Mouse (Mus musculus): ENCODE data around the gene Dpp7. TPM values are rescaled to one million over a fixed set of nuclear protein-coding genes. Genes with fewer than 3 reads are reported as not detected.

Dpp7 gene
- total RNA-seq, 2 experiments from 2014 or later = 16.6 to 59.0 TPM

DNA sequence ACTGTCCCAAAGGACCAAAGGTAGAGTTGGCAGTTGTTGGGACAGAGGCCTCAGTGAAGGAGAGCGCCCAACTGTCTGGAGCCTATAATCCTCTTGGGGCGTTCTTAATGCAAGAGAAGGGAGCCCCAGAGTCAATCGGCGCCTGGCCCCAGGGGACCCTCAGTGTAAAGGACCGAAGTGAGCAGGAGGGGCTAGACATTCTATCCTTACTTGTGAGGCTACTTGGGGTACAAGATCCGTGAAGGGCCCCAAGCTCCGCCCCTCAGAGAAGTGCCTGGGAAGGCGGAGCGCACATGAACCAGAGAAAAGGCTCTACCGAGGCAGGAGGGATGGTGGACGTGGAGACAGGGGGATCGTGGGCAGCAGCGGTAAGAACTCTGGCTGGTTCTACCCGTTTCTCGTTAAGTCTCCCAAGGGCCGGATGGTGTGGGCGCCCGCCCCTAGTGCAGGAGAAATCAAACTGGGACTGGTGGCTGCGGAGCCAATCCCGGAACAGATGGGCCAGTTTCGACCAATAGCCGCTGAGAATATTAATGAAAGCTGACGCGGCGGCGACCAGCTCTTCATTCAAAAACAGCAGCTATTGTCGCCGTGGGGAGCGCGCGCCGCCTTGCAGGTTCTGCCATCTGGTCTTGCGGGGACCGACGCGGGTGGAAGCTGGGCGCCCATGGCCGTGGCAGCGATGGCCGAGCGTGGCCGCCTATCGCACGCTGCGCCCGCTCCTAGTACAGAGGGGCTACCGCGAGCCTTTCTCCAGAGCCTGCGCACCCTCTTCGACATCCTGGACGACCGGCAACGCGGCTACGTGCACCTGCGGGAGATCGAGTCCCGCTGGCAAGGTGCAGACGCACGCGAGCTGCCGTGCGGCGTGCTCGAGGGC, 15.8 kb upstream of the Dpp7 start, which contains the start of gene Sapcd2:
Sapcd2 (plus strand) TSS at position 558 of the 880 bp plus-strand sequence.
- peak; percentile 82 for ATAC-seq (replicated peaks; ENCODE audit: low FRiP score, low TSS enrichment, poor library complexity, severe bottlenecking)

DNA sequence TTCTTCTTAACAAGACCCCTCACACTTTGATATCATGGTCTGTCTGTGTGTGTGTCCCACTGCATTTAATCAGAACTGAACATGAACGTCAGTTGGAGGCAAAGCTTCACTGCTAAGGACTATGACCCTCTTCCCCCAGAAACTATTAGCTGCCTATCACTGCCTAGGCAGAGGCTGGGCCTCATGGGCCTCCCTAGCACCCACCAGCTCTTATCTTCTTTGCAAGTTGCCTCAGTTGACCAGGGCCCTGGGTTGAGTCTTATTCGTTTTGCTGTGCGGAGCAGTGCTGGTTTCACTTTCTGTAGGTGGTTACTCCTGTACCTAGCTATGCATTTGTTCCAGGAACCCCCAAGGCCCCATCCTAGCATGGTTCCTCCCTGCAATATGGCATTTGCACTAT, 13.8 kb upstream of the Dpp7 start:
- ATAC-seq (replicated peaks; ENCODE audit: low FRiP score, low TSS enrichment, poor library complexity, severe bottlenecking) = no peak

DNA sequence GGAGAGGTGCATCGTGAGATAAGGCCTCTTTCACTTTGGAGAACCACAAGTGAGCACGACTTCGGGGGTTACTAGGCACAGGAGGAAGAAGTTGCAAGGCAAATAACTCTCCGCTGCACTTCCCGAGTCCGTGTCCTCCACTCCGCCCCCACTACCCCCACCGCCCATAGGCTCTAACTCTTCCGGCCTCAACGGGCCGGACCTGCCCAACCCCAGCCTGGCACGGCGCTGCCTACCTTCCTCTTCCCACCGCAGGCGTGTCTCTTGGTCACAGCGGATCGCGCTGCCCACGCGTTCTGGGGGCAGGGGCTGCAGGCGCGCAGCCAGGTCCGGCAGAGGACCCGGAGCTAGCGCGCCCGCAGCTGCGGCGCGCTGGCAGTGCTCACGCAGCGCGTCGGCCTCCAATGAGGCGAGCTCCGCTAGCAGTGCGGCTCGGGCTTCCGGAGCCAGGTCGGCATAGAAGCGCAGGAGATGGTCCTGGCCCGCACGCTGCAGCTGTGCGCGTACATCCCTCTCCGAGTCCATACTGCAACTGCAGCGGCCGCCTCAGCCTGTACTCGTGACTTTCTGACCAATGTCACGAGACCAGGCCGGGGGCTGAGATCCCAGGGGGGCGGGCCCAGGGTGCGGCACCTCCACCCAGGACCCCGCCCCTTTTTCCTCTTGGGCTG, 9.1 kb upstream of the Dpp7 start, which contains the start of gene Uap1l1:
Uap1l1 (minus strand) TSS at position 592 of the 671 bp plus-strand sequence.
- peak; percentile 70 for ATAC-seq (replicated peaks; ENCODE audit: low FRiP score, low TSS enrichment, poor library complexity, severe bottlenecking)

DNA sequence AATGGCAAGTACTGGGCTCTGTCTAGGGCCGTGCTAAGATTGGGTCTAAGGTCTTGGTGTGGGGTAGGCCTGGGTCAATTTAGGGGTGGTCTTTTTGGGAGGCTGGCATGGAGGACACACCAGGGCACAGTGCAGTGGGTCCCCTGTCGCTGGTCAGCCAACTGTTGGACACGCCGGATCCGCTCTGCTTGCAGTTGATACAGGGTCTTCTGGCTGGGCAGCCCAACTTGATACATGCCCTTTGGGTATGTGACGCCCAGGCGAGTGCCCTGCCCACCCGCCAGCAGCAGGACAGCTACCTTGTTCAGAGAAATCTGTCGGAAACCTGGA, 8.6 kb upstream of the Dpp7 start:
- ATAC-seq (replicated peaks; ENCODE audit: low FRiP score, low TSS enrichment, poor library complexity, severe bottlenecking) = no peak

DNA sequence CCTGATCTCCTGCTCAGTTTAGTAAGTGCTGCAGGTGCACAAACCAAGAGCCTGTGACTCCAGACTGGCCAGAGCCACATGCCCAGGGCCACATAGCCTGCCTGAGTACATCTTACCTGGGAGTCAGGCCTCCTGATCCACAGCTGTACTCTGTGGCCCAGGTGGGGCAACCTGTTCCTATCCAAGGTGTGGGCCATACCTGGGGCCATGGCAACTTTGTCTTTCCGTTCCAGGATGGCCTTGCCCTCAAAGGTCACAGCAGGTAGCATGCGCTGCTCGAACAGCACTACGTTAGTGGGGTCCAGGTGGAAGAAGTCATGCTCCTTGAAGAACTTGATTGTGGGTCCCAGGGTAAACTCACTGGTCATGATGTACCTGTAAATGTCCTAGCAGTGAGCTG, 8.2 kb upstream of the Dpp7 start:
- ATAC-seq (replicated peaks; ENCODE audit: low FRiP score, low TSS enrichment, poor library complexity, severe bottlenecking) = no peak

DNA sequence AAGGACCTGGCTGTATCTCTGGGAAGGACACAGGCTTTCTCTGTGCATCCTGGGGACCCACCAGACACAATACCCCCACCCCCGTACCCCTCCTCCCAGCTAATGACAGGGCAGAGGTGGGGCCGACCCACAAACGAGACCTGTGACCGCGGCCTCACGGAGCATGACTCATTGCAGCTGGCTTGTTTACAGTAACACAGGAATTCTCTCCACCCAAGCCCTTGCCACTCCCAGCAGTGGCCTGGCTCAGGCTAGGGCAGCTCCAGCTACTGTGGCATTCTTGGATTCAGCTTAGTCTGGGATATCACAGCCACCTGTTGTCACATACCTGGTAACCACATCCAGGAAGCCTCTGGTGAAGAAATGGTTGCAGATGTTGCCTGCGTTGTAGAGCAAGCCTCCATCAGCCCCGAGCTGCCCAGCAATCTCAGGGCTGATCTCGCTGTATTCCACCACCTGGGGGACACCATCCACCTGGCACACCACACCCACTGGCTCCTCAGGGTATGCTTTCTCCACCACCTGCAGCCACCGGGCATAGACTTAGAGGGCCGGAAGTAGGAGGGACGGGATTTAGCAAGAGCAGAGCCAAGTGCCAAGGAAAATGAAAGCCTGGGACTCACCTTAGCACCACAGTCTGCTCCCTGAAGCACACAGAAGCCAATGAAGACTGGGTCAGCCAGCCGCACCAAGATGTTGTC, 7.5 kb upstream of the Dpp7 start:
- ATAC-seq (replicated peaks; ENCODE audit: low FRiP score, low TSS enrichment, poor library complexity, severe bottlenecking) = no peak

DNA sequence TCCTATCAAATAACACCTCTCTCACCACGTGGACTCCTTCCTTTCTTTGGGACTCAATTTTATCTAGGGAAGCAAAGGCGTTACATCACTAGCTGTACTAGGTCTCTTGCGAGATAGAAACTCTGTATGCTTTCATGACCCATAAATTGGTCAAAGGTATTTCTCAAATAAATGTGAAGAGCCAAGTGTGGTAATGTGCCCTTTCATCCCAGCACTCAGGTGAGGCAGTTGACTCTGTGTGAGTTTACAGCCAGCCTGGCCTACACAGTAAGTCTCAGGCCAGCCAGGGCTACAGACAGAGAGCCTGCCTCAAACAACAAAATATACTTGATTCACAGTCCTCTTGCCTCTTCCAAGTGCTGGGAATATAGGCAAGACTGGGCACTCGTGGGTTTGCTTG, 3.7 kb upstream of the Dpp7 start:
- ATAC-seq (replicated peaks; ENCODE audit: low FRiP score, low TSS enrichment, poor library complexity, severe bottlenecking) = no peak

DNA sequence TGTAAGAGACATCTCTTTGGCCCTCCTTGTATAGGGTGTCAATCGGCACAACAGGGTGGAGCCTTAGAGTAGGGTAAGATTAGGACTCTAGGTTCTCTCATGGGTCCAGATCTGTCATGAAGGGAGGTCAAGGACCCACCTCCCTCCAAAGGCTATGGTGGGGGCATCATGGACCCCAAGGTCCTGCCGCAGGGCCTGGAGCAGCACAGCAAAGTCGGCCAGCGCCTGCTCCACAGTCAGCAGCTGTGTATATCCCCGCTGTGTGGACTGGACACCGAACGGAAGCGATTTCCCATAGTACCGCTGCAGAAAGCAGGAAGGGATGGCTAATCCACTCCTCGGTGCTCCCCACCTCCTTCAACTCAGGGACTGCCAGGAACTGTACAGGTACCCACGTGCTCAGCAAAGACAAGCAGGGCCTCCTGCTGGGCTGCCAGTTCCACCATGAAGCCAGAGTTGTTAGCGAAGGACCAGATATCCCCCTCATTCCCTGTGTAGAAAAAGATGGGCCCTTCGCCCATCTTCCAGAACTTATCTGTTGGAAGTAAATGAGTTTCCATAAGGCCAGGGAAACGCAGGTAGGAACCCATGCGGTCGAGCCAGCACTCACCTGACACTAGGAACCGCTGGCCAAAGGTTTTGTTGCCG, 616 bp downstream of the Dpp7 start:
- peak; percentile 15; the same call in 1 of the 2 replicates for ATAC-seq (replicated peaks; ENCODE audit: low FRiP score, low TSS enrichment, poor library complexity, severe bottlenecking)

DNA sequence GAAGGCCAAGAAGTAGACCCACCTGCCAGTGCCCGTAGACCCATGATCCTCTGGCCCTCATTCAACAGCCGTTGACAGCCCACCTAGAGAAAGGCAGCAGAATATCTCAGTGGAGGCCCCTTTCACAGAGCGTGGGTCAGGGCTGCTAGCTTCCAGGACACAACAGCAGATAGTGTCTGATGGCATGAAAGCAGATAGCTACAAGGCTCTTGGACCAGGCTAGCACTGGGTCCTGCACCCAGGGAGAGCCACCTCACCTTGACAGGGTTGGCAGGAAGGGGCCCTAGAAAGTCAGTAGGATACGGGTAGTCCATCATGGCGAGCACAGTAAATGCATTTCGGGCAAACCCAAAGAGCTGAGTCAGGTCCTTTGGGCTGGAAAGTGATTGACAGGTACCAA, 1.9 kb downstream of the Dpp7 start:
- ATAC-seq (replicated peaks; ENCODE audit: low FRiP score, low TSS enrichment, poor library complexity, severe bottlenecking) = no peak

DNA sequence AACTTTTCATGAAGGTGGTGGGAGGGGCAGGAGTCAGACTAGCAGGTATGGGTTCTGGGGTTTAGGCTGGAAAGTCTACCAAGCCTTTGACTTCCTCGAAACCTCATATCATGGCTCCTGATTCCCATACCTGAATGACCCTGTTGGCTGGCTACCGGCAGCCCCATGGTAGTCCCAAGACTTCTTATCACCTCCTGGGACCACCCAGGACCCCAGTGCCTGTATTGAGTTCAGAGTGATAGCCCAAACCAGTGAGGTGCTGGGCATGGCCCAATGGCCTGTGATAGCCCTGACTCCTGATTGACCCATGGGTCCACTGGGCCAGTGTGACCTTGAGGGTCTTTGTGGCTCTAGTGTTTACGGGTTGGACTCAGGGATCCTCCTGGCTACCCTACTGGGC, 5.5 kb downstream of the Dpp7 start:
- no peak for ATAC-seq (replicated peaks; ENCODE audit: low FRiP score, low TSS enrichment, poor library complexity, severe bottlenecking)

DNA sequence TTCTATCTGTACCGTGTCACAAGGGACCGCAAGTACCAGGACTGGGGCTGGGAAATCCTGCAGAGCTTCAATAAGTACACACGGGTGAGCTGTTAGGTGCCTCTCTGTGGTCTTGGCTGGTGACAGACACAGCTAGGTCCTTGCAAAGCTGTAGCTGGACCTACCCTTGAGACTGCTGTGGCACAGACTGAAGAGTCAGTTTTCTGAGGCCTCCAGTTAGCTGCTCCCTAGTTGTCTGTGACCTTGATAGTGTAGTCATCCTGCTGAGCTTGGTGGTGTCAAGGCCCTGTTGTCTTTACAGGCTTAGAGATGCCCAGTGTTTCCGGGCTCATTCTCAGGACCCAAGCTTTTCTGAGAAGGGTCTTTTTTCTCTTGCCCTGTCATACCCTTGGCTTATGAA, 6.7 kb downstream of the Dpp7 start:
- no peak for ATAC-seq (replicated peaks; ENCODE audit: low FRiP score, low TSS enrichment, poor library complexity, severe bottlenecking)

DNA sequence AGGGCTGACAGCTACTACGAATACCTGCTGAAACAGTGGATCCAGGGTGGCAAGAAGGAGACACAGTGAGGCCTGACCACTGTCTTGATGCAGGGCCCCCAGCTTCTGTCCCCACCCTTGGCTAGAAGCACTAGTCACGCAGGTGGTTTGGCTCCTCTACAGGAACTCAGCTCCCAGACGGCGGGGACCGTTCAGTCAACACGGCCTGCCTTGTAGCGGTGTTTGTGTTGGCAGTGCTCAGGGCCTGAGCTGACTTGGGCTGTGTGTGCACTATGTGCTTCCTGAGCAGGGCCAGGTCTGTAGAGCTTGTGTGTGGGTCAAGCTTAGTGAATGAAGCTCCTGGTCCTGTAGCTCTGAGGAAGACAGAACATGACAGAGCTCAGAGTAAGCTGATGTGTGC, 8.0 kb downstream of the Dpp7 start:
- ATAC-seq (replicated peaks; ENCODE audit: low FRiP score, low TSS enrichment, poor library complexity, severe bottlenecking) = no peak

DNA sequence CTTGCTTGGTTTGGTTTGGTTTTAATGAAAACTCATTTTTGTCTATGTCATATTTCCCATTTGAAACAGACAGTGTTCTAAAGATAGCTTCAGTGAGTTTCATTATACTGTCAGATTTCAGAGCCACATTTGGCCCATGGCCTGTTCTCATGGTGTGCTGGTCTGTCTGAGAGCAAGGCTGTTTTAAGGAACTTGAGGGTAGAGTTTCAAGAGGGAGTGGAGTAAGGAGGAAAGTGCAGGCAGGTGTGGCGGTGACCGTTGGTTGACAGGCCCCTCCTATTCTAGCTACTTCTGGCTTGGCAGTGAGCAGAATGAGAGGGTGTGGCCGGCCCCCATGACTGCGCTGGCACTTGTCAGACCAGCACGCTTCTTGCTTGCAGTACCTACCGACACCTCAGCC, 17.9 kb downstream of the Dpp7 start:
- no peak; the same call in 1 of the 2 replicates for ATAC-seq (replicated peaks; ENCODE audit: low FRiP score, low TSS enrichment, poor library complexity, severe bottlenecking)

DNA sequence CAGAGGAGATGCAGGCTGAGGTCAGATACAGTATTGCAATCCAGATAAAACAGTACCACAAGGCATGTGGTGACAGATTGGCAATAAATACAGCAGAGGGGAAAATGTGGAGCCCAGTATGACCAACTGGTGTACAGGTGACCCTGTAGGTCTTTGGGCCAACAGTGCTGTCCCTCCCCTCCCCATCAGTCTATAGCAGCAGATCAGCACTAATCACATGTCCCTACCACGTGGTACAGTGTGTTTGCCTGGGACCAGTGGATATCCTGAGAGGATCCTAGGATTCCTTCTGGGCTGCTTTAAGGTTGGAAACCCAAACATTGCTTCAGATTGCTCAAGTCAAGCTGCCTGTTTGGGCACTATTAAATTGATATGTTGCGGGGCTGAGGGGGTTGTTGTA, 22.6 kb downstream of the Dpp7 start:
- 0 out of 2 replicates have a peak, but pooled peaks have one; percentile 6 for ATAC-seq (replicated peaks; ENCODE audit: low FRiP score, low TSS enrichment, poor library complexity, severe bottlenecking)

DNA sequence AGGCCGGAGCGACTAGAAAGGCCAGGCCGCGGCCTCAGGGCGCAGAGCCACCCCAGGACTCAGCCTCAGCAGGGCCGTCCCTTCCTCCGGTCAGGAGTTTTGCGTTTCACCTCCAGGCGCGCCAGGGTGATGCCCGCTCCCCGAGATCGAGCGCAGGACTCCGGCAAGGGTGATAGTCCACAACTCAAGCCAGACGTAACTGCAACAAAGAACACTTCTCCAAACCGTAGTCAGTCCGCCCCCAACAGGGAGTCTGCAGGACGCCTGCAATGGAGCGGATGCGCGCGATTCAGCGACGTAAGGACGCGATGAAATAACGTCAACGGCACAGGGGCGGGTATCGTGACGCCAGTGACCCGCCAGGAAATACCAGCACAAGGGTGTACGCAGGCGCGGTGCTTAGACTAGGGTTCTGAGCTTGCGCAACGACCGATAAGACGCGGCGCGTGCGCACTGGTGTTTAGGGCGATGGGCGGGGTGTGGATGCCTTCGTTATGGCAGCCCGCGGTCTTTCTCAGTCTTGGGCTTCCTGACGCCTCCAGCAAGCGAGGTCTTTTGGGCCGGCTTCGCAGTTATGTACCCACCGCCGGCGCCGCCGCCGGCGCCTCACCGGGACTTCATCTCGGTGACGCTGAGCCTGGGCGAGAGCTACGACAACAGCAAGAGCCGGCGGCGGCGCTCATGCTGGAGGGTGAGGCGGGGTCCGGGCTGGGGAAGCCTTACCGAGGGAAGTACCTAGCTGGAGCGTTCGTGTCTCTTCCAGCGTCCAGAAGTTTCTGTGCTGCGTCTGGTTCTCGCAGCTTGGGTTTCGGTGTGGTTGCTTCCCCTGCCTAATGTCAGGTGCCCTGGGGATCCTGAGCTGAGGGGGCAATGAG, 23.6 kb downstream of the Dpp7 start, which contains the start of gene Man1b1:
Man1b1 (plus strand) TSS at position 53 of the 875 bp plus-strand sequence.
- peak; percentile 97 for ATAC-seq (replicated peaks; ENCODE audit: low FRiP score, low TSS enrichment, poor library complexity, severe bottlenecking)

DNA sequence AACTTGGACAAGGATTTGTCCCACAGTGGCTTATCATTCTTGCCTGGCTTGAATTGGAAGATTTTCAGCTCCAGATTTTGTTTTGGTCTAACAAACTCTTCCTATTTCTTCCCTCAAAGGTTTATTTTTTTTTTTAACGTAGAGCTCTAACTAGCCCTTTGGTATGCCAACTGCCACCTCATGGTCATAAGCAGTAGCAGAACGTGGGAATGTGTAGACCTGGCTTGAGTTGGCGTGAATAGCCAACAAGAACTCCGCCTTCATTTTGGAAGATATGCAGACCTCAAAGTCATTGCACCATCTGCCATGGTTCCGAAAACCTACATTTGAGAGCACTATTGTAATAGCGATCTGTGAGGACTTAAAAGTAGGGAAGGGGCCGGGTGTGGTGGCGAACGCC, 24.7 kb downstream of the Dpp7 start:
- no peak for ATAC-seq (replicated peaks; ENCODE audit: low FRiP score, low TSS enrichment, poor library complexity, severe bottlenecking)

DNA sequence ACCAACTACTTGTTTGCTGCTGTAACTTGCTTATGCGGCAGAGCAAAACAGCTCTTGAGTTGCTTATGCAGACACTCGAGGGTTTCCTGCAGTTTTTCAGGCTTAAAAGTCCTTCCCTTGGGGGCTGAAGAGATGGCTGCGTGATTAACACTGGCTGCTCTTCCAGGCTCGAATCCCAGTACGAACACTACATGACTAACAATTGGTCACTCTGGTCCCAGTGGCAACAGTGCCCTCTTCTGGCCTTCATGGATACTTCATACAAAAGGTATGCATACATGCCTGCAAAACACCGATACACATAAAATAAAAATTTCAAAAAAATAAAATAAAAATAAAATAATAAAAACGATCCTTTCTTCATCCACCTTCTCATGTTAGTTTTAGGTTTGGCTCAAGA, 27.7 kb downstream of the Dpp7 start:
- no peak for ATAC-seq (replicated peaks; ENCODE audit: low FRiP score, low TSS enrichment, poor library complexity, severe bottlenecking)

DNA sequence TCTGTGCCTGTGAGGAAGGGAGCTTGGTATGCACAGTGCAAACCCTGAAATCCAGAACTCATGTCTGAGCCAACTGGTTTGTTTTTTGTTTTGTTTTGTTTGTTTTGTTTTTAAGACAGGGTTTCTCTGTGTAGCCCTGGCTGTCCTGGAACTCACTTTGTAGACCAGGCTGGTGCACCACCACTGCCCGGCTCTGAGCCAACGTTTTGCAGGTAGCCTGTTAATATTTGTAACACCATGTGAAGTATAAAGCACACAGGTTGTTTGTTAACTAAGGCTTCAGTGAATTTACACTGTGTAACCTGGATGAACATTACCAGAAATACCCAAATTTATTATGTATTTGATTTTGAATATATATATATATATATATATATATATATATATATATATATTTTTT, 30.1 kb downstream of the Dpp7 start:
- ATAC-seq (replicated peaks; ENCODE audit: low FRiP score, low TSS enrichment, poor library complexity, severe bottlenecking) = no peak

DNA sequence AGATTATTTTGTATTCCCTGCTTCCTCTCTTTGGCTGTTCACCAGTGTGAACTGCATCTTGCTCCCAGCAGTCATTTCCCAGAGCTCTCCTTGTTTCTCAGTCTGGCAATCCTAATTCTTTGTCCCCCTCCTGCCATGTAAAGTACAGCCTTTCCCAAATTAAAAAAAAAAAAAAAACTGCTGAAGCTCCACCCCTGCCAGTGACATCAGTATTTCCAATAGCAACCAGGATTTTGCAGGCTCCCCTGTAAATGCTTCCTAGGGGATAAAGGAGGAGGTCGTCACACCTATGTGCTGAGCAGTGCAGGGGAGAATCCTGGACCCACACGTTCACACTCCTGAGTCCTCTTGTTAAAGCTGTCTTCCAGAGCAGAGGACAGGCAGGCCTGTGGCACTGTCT, 36.1 kb downstream of the Dpp7 start:
- no peak for ATAC-seq (replicated peaks; ENCODE audit: low FRiP score, low TSS enrichment, poor library complexity, severe bottlenecking)
